Mouse (Mus musculus): ENCODE results near the gene Zfp143. TPM values are rescaled to one million over a fixed set of nuclear protein-coding genes. Genes with fewer than 3 reads are reported as not detected.
A peak's percentile ranks its signal among the peaks of the same experiment; 100 is the strongest.

Zfp143 gene
- polyA plus RNA-seq (2014; fragmentation: Nextera tagmentation; extraction: Ambion mirVana): 17.9 and 18.5 TPM in 2 replicates

GRCm38 (mm10) chr7:110061199-110061751 is at the start of gene Zfp143:
Gene Zfp143, plus strand, starts transcription at chr7:110061217.
- Histone ChIP-seq H3K4me1 (ENCODE audit: control insufficient read depth, insufficient read depth, low read length) (peaks cover 5% of the 10 kb centered on the region), H3K36me3 (ENCODE audit: control insufficient read depth, insufficient read depth, low read length) (no peaks in the 10 kb centered on the region; the same call in 1 of the 2 replicates), H3K9ac (ENCODE audit: low read depth, low read length) (peak within 1 kb of the TSS; percentile 98), H3K27me3 (ENCODE audit: control insufficient read depth, insufficient read depth, low read length) (no peaks in the 10 kb centered on the region), H3K27ac (ENCODE audit: low read depth, low read length) (peak within 1 kb of the TSS; percentile 100), H3K4me3 (ENCODE audit: low read depth, low read length) (peak within 1 kb of the TSS; percentile 72), H3K9me3 (replicated peaks; ENCODE audit: control insufficient read depth, low read length) (no peaks in the 10 kb centered on the region), H3K4me2 (peak within 1 kb of the TSS; percentile 71)
- WGBS (ENCODE audit: insufficient replicate concordance): under 1% methylated on average over 34 of the region's 34 CpGs
- ATAC-seq (replicated peaks; ENCODE audit: insufficient number of reproducible peaks, low FRiP score, low TSS enrichment): peak; percentile 98

GRCm38 (mm10) chr7:110011417-110011816 is 49.6 kb upstream of the Zfp143 start:
- no peaks in the 10 kb centered on the region for H3K9me3 ChIP-seq (replicated peaks; ENCODE audit: control insufficient read depth, low read length)
- ATAC-seq (replicated peaks; ENCODE audit: insufficient number of reproducible peaks, low FRiP score, low TSS enrichment): no peak
- no peaks in the 10 kb centered on the region for H3K4me1 ChIP-seq (ENCODE audit: control insufficient read depth, insufficient read depth, low read length)
- H3K36me3 ChIP-seq (ENCODE audit: control insufficient read depth, insufficient read depth, low read length): no peaks in the 10 kb centered on the region
- no peak overlapping the region for H3K9ac ChIP-seq (ENCODE audit: low read depth, low read length)
- H3K4me3 ChIP-seq (ENCODE audit: low read depth, low read length): no peak overlapping the region
- H3K27me3 ChIP-seq (ENCODE audit: control insufficient read depth, insufficient read depth, low read length): no peaks in the 10 kb centered on the region
- WGBS (ENCODE audit: insufficient replicate concordance): 43% methylated on average over 1 of the region's 1 CpGs
- H3K27ac ChIP-seq (ENCODE audit: low read depth, low read length): no peak overlapping the region
- no peak overlapping the region for H3K4me2 ChIP-seq

- Histone ChIP-seq H3K27ac (ENCODE audit: low read depth, low read length) (no peak overlapping the region), H3K4me2 (no peak overlapping the region), H3K9ac (ENCODE audit: low read depth, low read length) (no peak overlapping the region), H3K27me3 (ENCODE audit: control insufficient read depth, insufficient read depth, low read length) (no peaks in the 10 kb centered on the region), H3K36me3 (ENCODE audit: control insufficient read depth, insufficient read depth, low read length) (no peaks in the 10 kb centered on the region), H3K9me3 (replicated peaks; ENCODE audit: control insufficient read depth, low read length) (no peaks in the 10 kb centered on the region), H3K4me1 (ENCODE audit: control insufficient read depth, insufficient read depth, low read length) (no peaks in the 10 kb centered on the region), H3K4me3 (ENCODE audit: low read depth, low read length) (no peak overlapping the region)
- 80% methylated on average over 5 of the region's 5 CpGs for WGBS (ENCODE audit: insufficient replicate concordance)
- no peak for ATAC-seq (replicated peaks; ENCODE audit: insufficient number of reproducible peaks, low FRiP score, low TSS enrichment)
Observed at GRCm38 (mm10) chr7:110014272-110014671, 46.7 kb upstream of the Zfp143 start.

- no peaks in the 10 kb centered on the region for H3K9me3 ChIP-seq (replicated peaks; ENCODE audit: control insufficient read depth, low read length)
- no peaks in the 10 kb centered on the region for H3K27me3 ChIP-seq (ENCODE audit: control insufficient read depth, insufficient read depth, low read length)
- H3K9ac ChIP-seq (ENCODE audit: low read depth, low read length): peak within 1 kb of the TSS; percentile 98
- peak; percentile 96 for ATAC-seq (replicated peaks; ENCODE audit: insufficient number of reproducible peaks, low FRiP score, low TSS enrichment)
- peak within 1 kb of the TSS; percentile 94 for H3K4me3 ChIP-seq (ENCODE audit: low read depth, low read length)
- peak within 1 kb of the TSS; percentile 88 for H3K4me2 ChIP-seq
- no peaks in the 10 kb centered on the region for H3K4me1 ChIP-seq (ENCODE audit: control insufficient read depth, insufficient read depth, low read length)
- H3K27ac ChIP-seq (ENCODE audit: low read depth, low read length): peak within 1 kb of the TSS; percentile 93
- no peaks in the 10 kb centered on the region for H3K36me3 ChIP-seq (ENCODE audit: control insufficient read depth, insufficient read depth, low read length)
- under 1% methylated on average over 48 of the region's 48 CpGs for WGBS (ENCODE audit: insufficient replicate concordance)
Observed at GRCm38 (mm10) chr7:110018117-110018630, 42.8 kb upstream of the Zfp143 start, which contains the start of gene Ipo7. Gene Ipo7, plus strand, starts transcription at chr7:110018274.

GRCm38 (mm10) chr7:110018631-110019482 is 42.2 kb upstream of the Zfp143 start:
- Histone ChIP-seq H3K9me3 (replicated peaks; ENCODE audit: control insufficient read depth, low read length) (no peaks in the 10 kb centered on the region), H3K9ac (ENCODE audit: low read depth, low read length) (peak overlapping the region; percentile 98), H3K4me1 (ENCODE audit: control insufficient read depth, insufficient read depth, low read length) (no peaks in the 10 kb centered on the region), H3K4me2 (peak overlapping the region; percentile 88), H3K4me3 (ENCODE audit: low read depth, low read length) (peak overlapping the region; percentile 94), H3K27ac (ENCODE audit: low read depth, low read length) (peak overlapping the region; percentile 93), H3K27me3 (ENCODE audit: control insufficient read depth, insufficient read depth, low read length) (no peaks in the 10 kb centered on the region), H3K36me3 (ENCODE audit: control insufficient read depth, insufficient read depth, low read length) (no peaks in the 10 kb centered on the region)
- peak; percentile 73 for ATAC-seq (replicated peaks; ENCODE audit: insufficient number of reproducible peaks, low FRiP score, low TSS enrichment)
- under 1% methylated on average over 42 of the region's 42 CpGs for WGBS (ENCODE audit: insufficient replicate concordance)

- no peak for ATAC-seq (replicated peaks; ENCODE audit: insufficient number of reproducible peaks, low FRiP score, low TSS enrichment)
- Histone ChIP-seq H3K4me1 (ENCODE audit: control insufficient read depth, insufficient read depth, low read length) (no peaks in the 10 kb centered on the region), H3K27ac (ENCODE audit: low read depth, low read length) (no peak overlapping the region), H3K4me2 (no peak overlapping the region), H3K4me3 (ENCODE audit: low read depth, low read length) (no peak overlapping the region), H3K9ac (ENCODE audit: low read depth, low read length) (no peak overlapping the region), H3K36me3 (ENCODE audit: control insufficient read depth, insufficient read depth, low read length) (no peaks in the 10 kb centered on the region), H3K27me3 (ENCODE audit: control insufficient read depth, insufficient read depth, low read length) (no peaks in the 10 kb centered on the region), H3K9me3 (replicated peaks; ENCODE audit: control insufficient read depth, low read length) (no peaks in the 10 kb centered on the region)
- WGBS (ENCODE audit: insufficient replicate concordance): 84% methylated on average over 1 of the region's 1 CpGs
Observed at GRCm38 (mm10) chr7:110023553-110023952, 37.5 kb upstream of the Zfp143 start.

- H3K9ac ChIP-seq (ENCODE audit: low read depth, low read length): no peak overlapping the region
- WGBS (ENCODE audit: insufficient replicate concordance): 84% methylated on average over 2 of the region's 2 CpGs
- H3K36me3 ChIP-seq (ENCODE audit: control insufficient read depth, insufficient read depth, low read length): peaks cover 4% of the 10 kb centered on the region; the same call in 1 of the 2 replicates
- no peak overlapping the region for H3K27ac ChIP-seq (ENCODE audit: low read depth, low read length)
- ATAC-seq (replicated peaks; ENCODE audit: insufficient number of reproducible peaks, low FRiP score, low TSS enrichment): no peak
- no peaks in the 10 kb centered on the region for H3K4me1 ChIP-seq (ENCODE audit: control insufficient read depth, insufficient read depth, low read length)
- no peaks in the 10 kb centered on the region for H3K9me3 ChIP-seq (replicated peaks; ENCODE audit: control insufficient read depth, low read length)
- H3K4me2 ChIP-seq: no peak overlapping the region
- no peaks in the 10 kb centered on the region for H3K27me3 ChIP-seq (ENCODE audit: control insufficient read depth, insufficient read depth, low read length)
- H3K4me3 ChIP-seq (ENCODE audit: low read depth, low read length): no peak overlapping the region
Observed at GRCm38 (mm10) chr7:110026594-110026993, 34.4 kb upstream of the Zfp143 start.

GRCm38 (mm10) chr7:110028826-110029225 is 32.2 kb upstream of the Zfp143 start:
- WGBS (ENCODE audit: insufficient replicate concordance): 77% methylated on average over 1 of the region's 1 CpGs
- no peak overlapping the region for H3K4me2 ChIP-seq
- no peaks in the 10 kb centered on the region for H3K9me3 ChIP-seq (replicated peaks; ENCODE audit: control insufficient read depth, low read length)
- peaks cover 8% of the 10 kb centered on the region for H3K36me3 ChIP-seq (ENCODE audit: control insufficient read depth, insufficient read depth, low read length)
- no peak overlapping the region for H3K4me3 ChIP-seq (ENCODE audit: low read depth, low read length)
- H3K4me1 ChIP-seq (ENCODE audit: control insufficient read depth, insufficient read depth, low read length): no peaks in the 10 kb centered on the region
- H3K27ac ChIP-seq (ENCODE audit: low read depth, low read length): no peak overlapping the region
- H3K27me3 ChIP-seq (ENCODE audit: control insufficient read depth, insufficient read depth, low read length): no peaks in the 10 kb centered on the region
- H3K9ac ChIP-seq (ENCODE audit: low read depth, low read length): no peak overlapping the region
- ATAC-seq (replicated peaks; ENCODE audit: insufficient number of reproducible peaks, low FRiP score, low TSS enrichment): no peak

All from heart, embryonic 11.5 days (tissue).